Mouse (Mus musculus): Measurements from ENCODE around the gene Cyb5r1.

Cyb5r1 gene

GRCm38 (mm10) chr1:134460294-134461284 lies 55.2 kb downstream of the Cyb5r1 start:
- DNase-seq: no peak

Data from cerebellum, adult 18-20 months (tissue).